Comparison of ENCODE assay signal across 8 mouse cellular contexts in the genomic region with DNA sequence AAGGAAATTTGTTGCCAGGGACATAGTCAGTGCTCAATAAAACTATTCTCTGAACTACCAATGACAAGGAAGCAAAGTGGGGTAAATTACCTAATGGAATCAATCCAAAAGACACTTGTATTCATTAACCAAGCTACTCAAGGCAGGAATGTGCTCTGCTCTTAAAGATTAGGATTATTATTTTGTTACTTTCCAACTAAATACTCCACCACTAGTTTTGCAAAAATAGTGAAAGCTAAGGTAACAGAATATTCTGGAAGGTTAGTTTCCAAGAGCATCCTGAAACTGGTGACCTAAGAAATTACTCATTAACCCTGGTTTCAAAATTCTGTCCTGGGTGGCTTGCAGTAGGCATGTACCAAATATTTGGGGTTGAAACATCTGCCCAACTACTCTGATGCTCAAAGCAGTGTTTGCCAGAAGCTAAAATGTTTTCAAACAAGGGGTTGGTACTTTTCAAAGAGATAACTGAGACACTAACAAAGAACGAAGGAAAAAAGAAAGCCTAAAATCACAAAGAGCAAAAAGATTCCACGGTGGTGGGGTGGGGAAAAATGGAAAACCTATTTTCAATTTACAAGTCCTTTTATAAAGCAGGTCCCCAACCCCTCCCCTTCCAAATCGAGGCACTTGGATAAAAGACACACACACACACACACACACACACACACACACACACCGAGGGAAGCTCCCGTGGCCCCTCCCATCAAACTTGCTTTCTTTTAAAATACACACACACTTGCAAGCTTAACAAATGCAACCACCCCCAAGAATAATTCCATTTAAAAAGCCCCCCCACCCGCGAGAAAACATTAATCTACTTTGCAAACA. TPM values are rescaled to one million over a fixed set of nuclear protein-coding genes. Genes with fewer than 3 reads are reported as not detected.
DNase-seq lines count a peak whose midpoint lies in the region; ATAC-seq and TF ChIP-seq lines count a peak whose summit lies in the region.

No protein-coding gene starts in this region.

- peak overlapping the region; percentile 95 for H3K9ac ChIP-seq in hindbrain, embryonic 16.5 days (ENCODE audit: low read depth, low read length)
- peak overlapping the region; percentile 83 for H3K9ac ChIP-seq in liver, postnatal 0 days (replicated peaks)

- H3K27me3 ChIP-seq in hindbrain, embryonic 16.5 days (replicated peaks; ENCODE audit: control insufficient read depth, insufficient read depth, low read length) = no peaks in the 10 kb centered on the region
- no peaks in the 10 kb centered on the region for H3K27me3 ChIP-seq in liver, postnatal 0 days (ENCODE audit: insufficient read depth, low read length)

- H3K4me2 ChIP-seq in hindbrain, embryonic 16.5 days (ENCODE audit: low read length) = peak overlapping the region; percentile 98
- peak overlapping the region; percentile 99 for H3K4me2 ChIP-seq in liver, postnatal 0 days (ENCODE audit: low read depth, low read length)

- H3K4me3 ChIP-seq in cortical plate, adult 2 months (ENCODE audit: insufficient read depth, low read length) = peak overlapping the region; percentile 80
- peak overlapping the region; percentile 93 for H3K4me3 ChIP-seq in hindbrain, embryonic 16.5 days (ENCODE audit: low read length)
- peak overlapping the region; percentile 83 for H3K4me3 ChIP-seq in liver, postnatal 0 days (ENCODE audit: low read depth, low read length)

- no peak overlapping the region for H3K27ac ChIP-seq in cortical plate, adult 2 months (ENCODE audit: insufficient read depth, low read length)
- H3K27ac ChIP-seq in hindbrain, embryonic 16.5 days (ENCODE audit: low read depth, low read length) = peak overlapping the region; percentile 98
- peak overlapping the region; percentile 94 for H3K27ac ChIP-seq in liver, postnatal 0 days (ENCODE audit: low read depth)

- WGBS in hindbrain, embryonic 16.5 days = 1% methylated on average over 7 of the region's 7 CpGs
- WGBS in liver, postnatal 0 days (ENCODE audit: insufficient replicate concordance) = 4% methylated on average over 7 of the region's 7 CpGs

- H3K36me3 ChIP-seq in hindbrain, embryonic 16.5 days (ENCODE audit: control insufficient read depth, insufficient read depth, low read length) = no peaks in the 10 kb centered on the region
- no peaks in the 10 kb centered on the region for H3K36me3 ChIP-seq in liver, postnatal 0 days (replicated peaks; ENCODE audit: insufficient read depth, low read length)

- no peak for ATAC-seq in hindbrain, embryonic 16.5 days
- no peak for ATAC-seq in liver, postnatal 0 days

- no peak for TF ChIP-seq CTCF in cortical plate, adult 2 months (IDR thresholded peaks at IDR 0.05; ENCODE audit: extremely low read depth, insufficient read depth, low read length)
- TF ChIP-seq CTCF in liver, postnatal 0 days (IDR thresholded peaks at IDR 0.05; ENCODE audit: low read depth) = no peak

- peak; percentile 30 for DNase-seq in left cerebral cortex, postnatal 4 days
- DNase-seq in left cerebral cortex, adult 18-20 months (ENCODE audit: low spot score in 2 of 2) = no peak
- peak; percentile 40 for DNase-seq in liver, postnatal 0 days
- DNase-seq in embryo, embryonic 9.5 days (ENCODE audit: extremely low spot score) = no peak
- DNase-seq in layer of hippocampus, adult 18-20 months (ENCODE audit: low spot score in 2 of 2) = no peak
- no peak for DNase-seq in left cerebral cortex, postnatal 25 days (ENCODE audit: low spot score in 2 of 2)

- no peak for TF ChIP-seq POLR2A in cortical plate, adult 2 months (IDR thresholded peaks at IDR 0.05; ENCODE audit: extremely low read depth, insufficient read depth, low read length)

- H3K9me3 ChIP-seq in hindbrain, embryonic 16.5 days (ENCODE audit: control insufficient read depth, low read length) = no peaks in the 10 kb centered on the region
- no peaks in the 10 kb centered on the region for H3K9me3 ChIP-seq in liver, postnatal 0 days (ENCODE audit: low read length)

- H3K4me1 ChIP-seq in cortical plate, adult 2 months (ENCODE audit: control insufficient read depth, insufficient read depth, low read length) = no peaks in the 10 kb centered on the region; the same call in 1 of the 2 replicates
- peaks cover 40% of the 10 kb centered on the region for H3K4me1 ChIP-seq in hindbrain, embryonic 16.5 days (ENCODE audit: control insufficient read depth, insufficient read depth, low read depth, low read length)
- peaks cover 33% of the 10 kb centered on the region for H3K4me1 ChIP-seq in liver, postnatal 0 days (ENCODE audit: insufficient read depth)

- 0 out of 2 replicates have a peak, but pooled peaks have one; percentile 9 for TF ChIP-seq EP300 in liver, postnatal 0 days (IDR thresholded peaks at IDR 0.05; ENCODE audit: low read depth)

- intact Hi-C loops in left cerebral cortex, postnatal 4 days (cut with DNase I) = loop anchor here (10.0 kb wide), 3 partner anchors 128 to 472 kb away; no protein-coding TSS in a partner anchor
- intact Hi-C loops in left cerebral cortex, postnatal 25 days (cut with DNase I) = no loop called here

RNA-seq across cellular contexts. Expression of a gene that starts 11.0 kb away (rescaled TPM):
- total RNA-seq in left cerebral cortex, postnatal 4 days (2021) = 10 to 100 TPM; 37.5 to 40.9 TPM
- 10 to 100 TPM; 49.4 to 55.7 TPM for total RNA-seq in left cerebral cortex, adult 18-20 months (2021)
- 20.2 and 22.3 TPM in 2 replicates for polyA plus RNA-seq in cortical plate, adult 2 months (2012; rRNA removed)
- 15.3 and 17.3 TPM in 2 replicates for polyA plus RNA-seq in hindbrain, embryonic 16.5 days (2015; fragmentation: Nextera tagmentation; extraction: Ambion mirVana)
- polyA plus RNA-seq in liver, postnatal 0 days (2015; fragmentation: Nextera tagmentation; extraction: Ambion mirVana) = 1.8 and 2.5 TPM in 2 replicates
- total RNA-seq in layer of hippocampus, adult 18-20 months (2021) = 10 to 100 TPM; 43.0 to 50.2 TPM
- total RNA-seq in left cerebral cortex, postnatal 25 days (2021) = 10 to 100 TPM; 44.5 to 48.0 TPM

Comparison
In these comparisons a context has a peak if more than half of its experiments do, and no peak if none do; other contexts are left out.
1. DNase-seq: peak in left cerebral cortex, postnatal 4 days (single experiment) and liver, postnatal 0 days (single experiment); none in left cerebral cortex, adult 18-20 months (0 of 2), embryo, embryonic 9.5 days (single experiment), layer of hippocampus, adult 18-20 months (0 of 2) and left cerebral cortex, postnatal 25 days (0 of 2).
2. Peak in every context shown above with its lines, with median percentiles within 50 percentile points of each other: H3K4me3 ChIP-seq.